Mouse (Mus musculus): ENCODE results near the gene Tldc1.
A peak's percentile ranks its signal among the peaks of the same experiment; 100 is the strongest.

Gene Tldc1

GRCm38 (mm10) chr8:119776668-119777245 is 1.5 kb downstream of the Tldc1 start:
- Histone ChIP-seq H3K36me3 (ENCODE audit: insufficient read depth, low read length) (no peaks in the 10 kb centered on the region), H3K4me1 (replicated peaks; ENCODE audit: low read depth, low read length) (peaks cover 32% of the 10 kb centered on the region), H3K9me3 (ENCODE audit: low read length) (no peaks in the 10 kb centered on the region), H3K4me3 (replicated peaks; ENCODE audit: low read length) (no peak overlapping the region), H3K27me3 (ENCODE audit: insufficient read depth, low read length) (peaks cover 10% of the 10 kb centered on the region)
- no peak for TF ChIP-seq CTCF (conservative IDR thresholded peaks at IDR 0.05; ENCODE audit: low read length)
- no peak for TF ChIP-seq NANOG (IDR thresholded peaks at IDR 0.05; ENCODE audit: borderline replicate concordance, low read length)
- no peak for TF ChIP-seq POU5F1 (IDR thresholded peaks at IDR 0.05; ENCODE audit: borderline replicate concordance, low read length)

- H3K9me3 ChIP-seq (ENCODE audit: low read length): no peaks in the 10 kb centered on the region
- peaks cover 13% of the 10 kb centered on the region; the same call in 1 of the 2 replicates for H3K36me3 ChIP-seq (ENCODE audit: insufficient read depth, low read length)
- H3K4me3 ChIP-seq (replicated peaks; ENCODE audit: low read length): peak overlapping the region; percentile 54
- TF ChIP-seq CTCF (conservative IDR thresholded peaks at IDR 0.05; ENCODE audit: low read length) (no peak), NANOG (IDR thresholded peaks at IDR 0.05; ENCODE audit: borderline replicate concordance, low read length) (no peak), POU5F1 (IDR thresholded peaks at IDR 0.05; ENCODE audit: borderline replicate concordance, low read length) (no peak)
- H3K4me1 ChIP-seq (replicated peaks; ENCODE audit: low read depth, low read length): peaks cover 16% of the 10 kb centered on the region
- peaks cover 21% of the 10 kb centered on the region for H3K27me3 ChIP-seq (ENCODE audit: insufficient read depth, low read length)
Measured at GRCm38 (mm10) chr8:119765761-119766444, 12.3 kb downstream of the Tldc1 start.

- no peak for TF ChIP-seq POU5F1 (IDR thresholded peaks at IDR 0.05; ENCODE audit: borderline replicate concordance, low read length)
- no peak for TF ChIP-seq CTCF (conservative IDR thresholded peaks at IDR 0.05; ENCODE audit: low read length)
- TF ChIP-seq NANOG (IDR thresholded peaks at IDR 0.05; ENCODE audit: borderline replicate concordance, low read length): no peak
Measured at GRCm38 (mm10) chr8:119765311-119765710, 12.9 kb downstream of the Tldc1 start.

GRCm38 (mm10) chr8:119762226-119763220 is 15.7 kb downstream of the Tldc1 start:
- Histone ChIP-seq H3K36me3 (ENCODE audit: insufficient read depth, low read length) (peaks cover 7% of the 10 kb centered on the region; the same call in 1 of the 2 replicates), H3K4me1 (replicated peaks; ENCODE audit: low read depth, low read length) (peaks cover 23% of the 10 kb centered on the region), H3K9me3 (ENCODE audit: low read length) (no peaks in the 10 kb centered on the region), H3K27me3 (ENCODE audit: insufficient read depth, low read length) (peaks cover 21% of the 10 kb centered on the region), H3K4me3 (replicated peaks; ENCODE audit: low read length) (no peak overlapping the region)
- TF ChIP-seq CTCF (conservative IDR thresholded peaks at IDR 0.05; ENCODE audit: low read length) (no peak), NANOG (IDR thresholded peaks at IDR 0.05; ENCODE audit: borderline replicate concordance, low read length) (no peak), POU5F1 (IDR thresholded peaks at IDR 0.05; ENCODE audit: borderline replicate concordance, low read length) (no peak)

More at GRCm38 (mm10) chr8:119765311-119765710, 12.9 kb downstream of the Tldc1 start:
- Histone ChIP-seq H3K4me3 (replicated peaks; ENCODE audit: low read length) (peak overlapping the region; percentile 54; the same call in 1 of the 2 replicates), H3K9me3 (ENCODE audit: low read length) (no peaks in the 10 kb centered on the region), H3K36me3 (ENCODE audit: insufficient read depth, low read length) (peaks cover 13% of the 10 kb centered on the region; the same call in 1 of the 2 replicates), H3K27me3 (ENCODE audit: insufficient read depth, low read length) (peaks cover 21% of the 10 kb centered on the region), H3K4me1 (replicated peaks; ENCODE audit: low read depth, low read length) (peaks cover 16% of the 10 kb centered on the region)

GRCm38 (mm10) chr8:119761692-119762091 is 16.5 kb downstream of the Tldc1 start:
- Histone ChIP-seq H3K27me3 (ENCODE audit: insufficient read depth, low read length) (peaks cover 21% of the 10 kb centered on the region), H3K4me1 (replicated peaks; ENCODE audit: low read depth, low read length) (peaks cover 26% of the 10 kb centered on the region), H3K36me3 (ENCODE audit: insufficient read depth, low read length) (peaks cover 1% of the 10 kb centered on the region; the same call in 1 of the 2 replicates), H3K9me3 (ENCODE audit: low read length) (no peaks in the 10 kb centered on the region), H3K4me3 (replicated peaks; ENCODE audit: low read length) (no peak overlapping the region)
- TF ChIP-seq POU5F1 (IDR thresholded peaks at IDR 0.05; ENCODE audit: borderline replicate concordance, low read length): no peak

GRCm38 (mm10) chr8:119756538-119756937 is 21.7 kb downstream of the Tldc1 start:
- no peaks in the 10 kb centered on the region for H3K36me3 ChIP-seq (ENCODE audit: insufficient read depth, low read length)
- no peaks in the 10 kb centered on the region for H3K9me3 ChIP-seq (ENCODE audit: low read length)
- TF ChIP-seq NANOG (IDR thresholded peaks at IDR 0.05; ENCODE audit: borderline replicate concordance, low read length): no peak
- no peak for TF ChIP-seq CTCF (conservative IDR thresholded peaks at IDR 0.05; ENCODE audit: low read length)
- TF ChIP-seq POU5F1 (IDR thresholded peaks at IDR 0.05; ENCODE audit: borderline replicate concordance, low read length): no peak
- H3K27me3 ChIP-seq (ENCODE audit: insufficient read depth, low read length): peaks cover 22% of the 10 kb centered on the region
- H3K4me3 ChIP-seq (replicated peaks; ENCODE audit: low read length): 0 out of 2 replicates have a peak overlapping the region, but pooled peaks have one; percentile 75
- H3K4me1 ChIP-seq (replicated peaks; ENCODE audit: low read depth, low read length): peaks cover 28% of the 10 kb centered on the region

GRCm38 (mm10) chr8:119756147-119756461 is 22.1 kb downstream of the Tldc1 start:
- Histone ChIP-seq H3K36me3 (ENCODE audit: insufficient read depth, low read length) (no peaks in the 10 kb centered on the region), H3K9me3 (ENCODE audit: low read length) (no peaks in the 10 kb centered on the region), H3K27me3 (ENCODE audit: insufficient read depth, low read length) (peaks cover 22% of the 10 kb centered on the region), H3K4me3 (replicated peaks; ENCODE audit: low read length) (peak overlapping the region; percentile 75), H3K4me1 (replicated peaks; ENCODE audit: low read depth, low read length) (peaks cover 27% of the 10 kb centered on the region)
- TF ChIP-seq CTCF (conservative IDR thresholded peaks at IDR 0.05; ENCODE audit: low read length): no peak
- no peak for TF ChIP-seq NANOG (IDR thresholded peaks at IDR 0.05; ENCODE audit: borderline replicate concordance, low read length)
- no peak for TF ChIP-seq POU5F1 (IDR thresholded peaks at IDR 0.05; ENCODE audit: borderline replicate concordance, low read length)

Data from E14TG2a.4 (cell line).